Mouse (Mus musculus) liver, adult 2 months (tissue): Measurements from ENCODE around the gene Zbtb25.

Experiments used
- CTCF ChIP-seq: fragments of 200-500 bp; IDR thresholded peaks from 2 replicates; pipeline ENCODE4 v1.5.1; 2011; ENCODE audit warnings: low read depth, low read length, control low read depth
- POLR2A ChIP-seq: fragments of 200-500 bp; IDR thresholded peaks from 2 replicates; pipeline ENCODE4 v1.6.1; 2011; ENCODE audit warnings: low read length, control low read depth; ENCODE audit not compliant: insufficient read depth; ENCODE audit errors: extremely low read depth

DNA sequence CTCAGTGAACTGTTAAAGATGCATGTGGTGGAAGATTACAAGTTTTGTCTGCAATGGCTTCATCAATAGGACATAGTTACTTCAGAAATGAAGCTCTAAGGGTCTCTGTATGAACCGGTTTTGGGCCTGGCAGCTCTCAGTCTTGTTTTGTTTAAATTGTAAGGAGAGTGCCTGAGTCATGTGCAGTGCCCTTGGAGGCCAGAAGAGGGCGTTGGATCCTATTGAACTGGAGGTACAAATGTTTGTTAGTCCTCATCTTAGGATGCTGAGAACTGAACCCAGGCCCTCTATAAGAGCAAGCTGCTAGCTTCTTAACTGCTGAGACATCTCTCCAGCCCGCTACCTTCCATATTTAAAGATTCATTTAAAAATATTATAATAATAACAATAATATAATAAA is 32.3 kb upstream of the Zbtb25 start:
- no peak for TF ChIP-seq POLR2A
- peak; percentile 37; the same call in 1 of the 2 replicates for TF ChIP-seq CTCF
